Mouse (Mus musculus) embryonic fibroblast, embryonic 13.5 days (primary cell): ENCODE data around the gene Pex11g.

Experiments
- CTCF ChIP-seq: IDR thresholded peaks from 2 replicates; pipeline ENCODE4 v1.5.1; 2011; ENCODE audit warnings: mild to moderate bottlenecking, control low read depth, low read length, moderate library complexity, borderline replicate concordance; ENCODE audit not compliant: insufficient read depth
- POLR2A ChIP-seq: IDR thresholded peaks from 2 replicates; pipeline ENCODE4 v1.6.1; 2011; ENCODE audit warnings: low read depth, mild to moderate bottlenecking, control low read depth, low read length, moderate library complexity

DNA sequence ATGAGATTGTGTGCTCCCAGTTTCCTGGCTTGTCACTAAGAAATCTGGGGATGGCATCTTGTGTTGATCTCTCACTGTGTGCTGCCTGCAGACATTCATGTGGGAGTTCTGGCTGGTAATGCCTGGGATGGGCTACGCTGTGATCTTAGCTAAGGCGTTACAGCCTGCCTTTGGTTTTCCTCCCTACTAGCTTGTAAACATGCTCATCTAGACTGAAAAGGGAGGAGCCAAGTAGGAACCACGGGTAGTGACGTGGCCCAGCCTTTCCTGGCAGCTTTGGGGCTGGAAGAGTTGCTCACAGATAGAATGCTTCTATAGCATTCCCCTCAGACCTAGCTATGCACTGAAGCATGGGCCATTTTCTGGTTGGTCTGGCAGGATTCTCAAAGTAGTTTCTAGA is 34.7 kb upstream of the Pex11g start:
- TF ChIP-seq POLR2A (no peak), CTCF (no peak)
